Mouse (Mus musculus): ENCODE results near the gene Fmod. TPM values are rescaled to one million over a fixed set of nuclear protein-coding genes. Genes with fewer than 3 reads are reported as not detected.

The Fmod gene
- polyA plus RNA-seq, 1 experiment, result 16.2 TPM

GRCm38 (mm10) chr1:134074184-134074583 is 37.1 kb downstream of the Fmod start:
- DNase-seq (ENCODE audit: extremely low spot score in 1 of 2, low spot score in 1 of 2), result no peak

DNA sequence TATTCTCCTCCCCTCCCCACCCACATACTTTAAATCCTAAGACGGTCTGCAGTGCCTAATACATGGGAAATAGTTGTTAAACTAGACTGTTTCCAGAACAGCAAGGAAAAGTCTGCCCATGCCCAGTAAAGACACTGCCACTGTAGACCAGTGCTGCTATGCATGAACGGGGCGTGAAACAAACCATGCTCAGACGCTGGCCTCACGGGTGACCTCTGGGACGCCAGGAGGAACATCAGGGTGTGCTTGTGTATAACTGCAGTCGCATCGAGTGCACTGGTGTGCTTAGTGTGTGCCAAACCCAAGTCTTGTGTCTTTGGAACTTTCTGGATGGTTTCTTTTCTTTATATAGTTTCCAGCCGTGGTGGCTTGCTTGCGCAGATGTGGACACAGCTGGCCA is 37.6 kb downstream of the Fmod start:
- DNase-seq (ENCODE audit: extremely low spot score in 1 of 2, low spot score in 1 of 2), result no peak

- DNase-seq (ENCODE audit: extremely low spot score in 1 of 2, low spot score in 1 of 2), result no peak
Observed at GRCm38 (mm10) chr1:134075532-134075931, 38.5 kb downstream of the Fmod start.

GRCm38 (mm10) chr1:134076789-134077188 is 39.7 kb downstream of the Fmod start:
- DNase-seq (ENCODE audit: extremely low spot score in 1 of 2, low spot score in 1 of 2), result no peak

DNA sequence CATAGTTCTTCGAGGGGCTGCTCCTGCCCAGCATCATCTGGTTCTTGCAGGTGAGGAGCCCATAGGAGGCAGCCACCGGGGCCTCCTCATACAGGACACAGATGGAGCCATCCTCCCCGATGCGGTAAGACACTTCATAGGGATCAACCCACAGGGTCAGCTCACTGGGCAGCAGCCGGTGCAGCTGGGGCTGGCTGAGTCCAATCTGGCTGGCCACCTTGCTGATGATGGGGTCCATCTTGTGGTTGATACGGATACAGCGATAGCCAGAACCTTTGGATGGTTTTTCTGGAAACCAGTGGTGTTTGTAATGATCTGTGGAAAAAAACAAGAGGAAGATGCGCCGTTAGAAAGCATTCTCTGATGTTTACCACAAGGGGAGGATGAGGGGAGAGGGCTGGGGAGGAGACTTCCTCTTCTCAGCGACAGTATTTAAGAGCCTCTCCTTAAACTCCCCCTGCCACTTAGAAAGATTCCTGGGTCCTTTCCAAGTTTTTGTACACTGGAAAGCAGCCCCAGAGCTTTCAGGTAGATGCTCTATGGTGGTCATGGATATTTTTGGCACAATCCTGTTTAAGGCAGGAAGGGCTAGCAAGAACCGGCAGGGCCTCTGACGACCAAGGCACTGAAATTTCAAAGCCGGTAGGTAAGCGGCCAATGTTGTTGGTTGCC is 40.5 kb downstream of the Fmod start:
- no peak for DNase-seq (ENCODE audit: extremely low spot score in 1 of 2, low spot score in 1 of 2)

DNA sequence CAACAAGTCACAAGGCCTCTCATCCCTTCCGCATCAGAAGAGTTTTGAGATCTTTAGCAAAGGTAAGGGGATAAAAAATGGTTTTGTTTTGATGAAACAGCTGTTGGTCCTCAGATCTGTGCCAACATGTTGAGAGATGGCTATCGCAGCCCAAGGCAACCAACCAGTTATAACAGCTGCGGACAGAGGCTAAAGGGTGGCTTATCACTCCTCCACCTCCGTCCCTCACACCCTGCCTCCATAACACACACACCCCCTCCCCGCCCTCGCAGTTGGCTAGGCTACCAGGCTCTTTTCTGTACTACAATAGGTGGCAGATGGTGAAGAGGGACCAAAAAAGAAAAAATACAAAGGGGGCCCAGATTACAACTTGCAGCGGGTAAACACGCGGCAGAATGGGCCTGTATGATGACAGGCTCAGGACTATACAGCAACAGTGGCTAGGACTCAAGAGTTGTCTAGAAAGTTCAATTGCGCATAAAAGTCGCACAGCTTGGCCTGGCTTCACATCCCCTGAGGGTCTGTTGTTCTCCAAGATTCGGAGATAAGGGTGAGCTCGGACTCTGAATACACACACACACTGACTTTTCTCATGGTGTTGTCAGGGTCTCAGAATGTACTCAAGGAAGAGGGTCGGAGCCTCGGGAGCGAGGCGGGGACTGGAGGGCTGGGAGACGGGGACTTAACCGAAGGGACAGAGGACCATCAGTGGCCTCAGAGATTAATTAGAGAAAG is 41.2 kb downstream of the Fmod start:
- DNase-seq (ENCODE audit: extremely low spot score in 1 of 2, low spot score in 1 of 2), result no peak

- peak; percentile 91 to 96 for DNase-seq (ENCODE audit: extremely low spot score in 1 of 2, low spot score in 1 of 2)
Observed at GRCm38 (mm10) chr1:134078802-134079476, 41.9 kb downstream of the Fmod start, which contains the start of gene Btg2. Gene Btg2, minus strand, starts transcription at chr1:134079120.

DNA sequence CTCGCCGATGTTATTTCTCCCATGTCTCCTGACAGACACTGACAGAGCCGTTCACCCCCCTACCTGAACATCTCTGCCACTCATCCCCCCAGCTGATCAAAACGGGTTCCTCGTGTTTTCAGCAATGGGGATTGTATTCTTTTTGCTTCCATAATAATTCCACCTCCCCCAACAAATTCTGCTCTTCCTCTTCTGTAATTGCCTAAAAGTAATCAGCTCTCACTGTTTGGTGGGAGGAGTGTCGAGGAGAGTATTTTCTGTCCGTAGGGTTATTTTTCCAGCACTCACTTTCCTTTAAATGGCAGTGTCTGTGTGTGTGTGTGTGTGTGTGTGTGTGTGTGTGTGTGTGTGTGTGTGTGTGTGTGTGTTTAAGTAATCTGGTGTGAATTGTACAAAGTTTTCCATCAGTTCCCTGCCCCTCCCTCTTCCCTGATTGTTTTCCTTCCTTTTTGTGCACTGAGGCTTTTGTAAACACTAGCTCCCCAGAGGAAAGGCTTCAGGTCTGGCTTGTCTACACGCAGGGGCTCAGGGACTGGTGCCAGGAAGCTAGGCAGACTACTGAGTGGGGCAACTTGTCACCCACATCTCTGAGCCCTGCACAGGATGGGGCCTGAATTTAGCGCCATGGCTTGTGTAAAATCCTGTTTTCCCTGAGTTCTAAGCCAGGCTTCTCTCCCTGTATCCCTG is 42.6 kb downstream of the Fmod start:
- DNase-seq (ENCODE audit: extremely low spot score in 1 of 2, low spot score in 1 of 2), result no peak

DNA sequence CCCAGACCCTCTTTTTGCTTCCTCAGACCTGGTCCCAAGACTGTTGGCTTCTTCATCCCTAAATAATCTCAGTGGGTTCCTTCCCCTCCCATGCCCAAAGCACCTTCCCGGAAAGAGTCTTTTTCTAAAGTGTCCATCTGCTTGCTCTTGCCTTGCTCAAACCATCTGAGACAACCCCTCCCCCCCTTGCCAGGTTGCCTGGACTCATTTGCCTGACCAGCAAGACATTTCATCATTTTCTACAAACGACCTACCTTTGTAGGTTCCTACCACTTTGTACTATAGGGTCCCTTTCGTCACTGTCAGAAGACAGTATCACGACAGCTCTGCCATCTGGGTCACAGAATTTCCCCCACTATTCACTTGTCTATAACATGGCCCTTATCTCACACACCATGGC is 43.4 kb downstream of the Fmod start:
- DNase-seq (ENCODE audit: extremely low spot score in 1 of 2, low spot score in 1 of 2), result no peak

- DNase-seq (ENCODE audit: extremely low spot score in 1 of 2, low spot score in 1 of 2), result no peak
Observed at GRCm38 (mm10) chr1:134080881-134081450, 43.9 kb downstream of the Fmod start.

DNA sequence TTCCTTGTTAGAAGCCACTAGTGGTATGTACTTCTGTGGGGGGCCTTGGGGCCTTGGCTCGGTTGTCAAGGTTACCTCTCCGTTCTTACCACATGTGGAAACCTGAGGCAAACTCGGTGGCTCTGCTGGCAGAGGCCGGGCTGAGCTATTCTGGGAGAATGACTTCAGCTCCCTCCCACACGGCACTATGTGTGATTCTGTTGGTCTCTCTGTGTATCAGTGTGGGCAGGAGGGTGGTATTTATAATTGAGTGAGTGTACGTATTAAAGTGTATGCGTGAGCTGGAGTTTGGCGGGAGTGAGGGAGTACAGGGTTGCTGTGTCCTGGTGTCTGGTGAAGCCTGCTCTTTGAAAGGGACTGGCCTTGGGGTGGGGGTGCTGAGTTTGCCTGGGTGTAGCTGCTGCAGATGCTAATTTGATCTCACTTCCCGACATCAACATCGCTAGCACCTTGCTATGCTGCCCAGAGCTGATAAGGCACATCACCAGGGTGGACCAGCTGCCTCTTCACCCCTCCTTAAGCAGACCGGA is 46.0 kb downstream of the Fmod start:
- peak; percentile 87 to 90 for DNase-seq (ENCODE audit: extremely low spot score in 1 of 2, low spot score in 1 of 2)

DNA sequence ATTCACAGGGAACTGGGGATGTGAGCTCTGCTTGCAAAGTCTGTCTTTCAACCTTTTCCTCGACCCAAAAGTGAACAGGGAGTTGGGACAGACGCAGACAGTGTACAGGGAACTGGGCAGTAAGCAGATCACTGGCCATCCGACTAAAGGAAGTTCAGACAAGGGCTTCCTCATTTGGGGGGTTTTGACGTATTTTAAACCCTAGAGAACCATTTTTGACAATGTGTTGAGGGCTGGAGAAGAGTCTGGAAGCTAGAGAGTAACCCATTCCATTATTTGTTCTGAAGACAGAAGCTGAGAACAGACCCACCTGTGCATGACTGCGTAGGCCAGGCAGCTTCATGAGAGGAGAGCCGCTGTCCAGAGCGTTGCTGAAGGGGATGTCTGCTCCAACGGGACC is 46.6 kb downstream of the Fmod start:
- DNase-seq (ENCODE audit: extremely low spot score in 1 of 2, low spot score in 1 of 2), result no peak

- DNase-seq (ENCODE audit: extremely low spot score in 1 of 2, low spot score in 1 of 2), result no peak
Observed at GRCm38 (mm10) chr1:134084128-134084527, 47.1 kb downstream of the Fmod start.

DNA sequence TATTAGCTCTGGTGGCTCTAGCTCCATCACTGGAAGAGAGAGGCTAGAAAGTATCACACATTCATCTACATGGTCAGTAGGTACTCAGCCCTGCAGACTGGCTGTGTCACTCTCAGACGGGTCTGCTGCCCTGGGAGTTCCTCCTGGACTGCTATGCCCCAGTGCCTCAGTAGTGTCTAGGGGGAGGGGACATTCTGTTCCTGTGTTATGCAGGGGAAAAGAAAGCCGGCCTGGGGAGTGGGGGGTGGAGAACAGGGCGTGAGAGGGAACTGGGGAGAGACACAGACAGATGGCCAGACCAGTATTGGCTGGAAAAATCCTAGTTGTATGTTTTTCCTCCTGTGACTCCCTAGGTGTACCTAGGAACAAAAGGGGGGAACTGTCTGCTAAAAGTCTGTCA is 49.0 kb downstream of the Fmod start:
- DNase-seq (ENCODE audit: extremely low spot score in 1 of 2, low spot score in 1 of 2), result no peak

- no peak for DNase-seq (ENCODE audit: extremely low spot score in 1 of 2, low spot score in 1 of 2)
Observed at GRCm38 (mm10) chr1:134086811-134087398, 49.9 kb downstream of the Fmod start.

- DNase-seq (ENCODE audit: extremely low spot score in 1 of 2, low spot score in 1 of 2), result no peak
Observed at GRCm38 (mm10) chr1:134089074-134089473, 52.0 kb downstream of the Fmod start.

- no peak for DNase-seq (ENCODE audit: extremely low spot score in 1 of 2, low spot score in 1 of 2)
Observed at GRCm38 (mm10) chr1:134091851-134092250, 54.8 kb downstream of the Fmod start.

GRCm38 (mm10) chr1:134092368-134092767 is 55.3 kb downstream of the Fmod start:
- no peak for DNase-seq (ENCODE audit: extremely low spot score in 1 of 2, low spot score in 1 of 2)

DNA sequence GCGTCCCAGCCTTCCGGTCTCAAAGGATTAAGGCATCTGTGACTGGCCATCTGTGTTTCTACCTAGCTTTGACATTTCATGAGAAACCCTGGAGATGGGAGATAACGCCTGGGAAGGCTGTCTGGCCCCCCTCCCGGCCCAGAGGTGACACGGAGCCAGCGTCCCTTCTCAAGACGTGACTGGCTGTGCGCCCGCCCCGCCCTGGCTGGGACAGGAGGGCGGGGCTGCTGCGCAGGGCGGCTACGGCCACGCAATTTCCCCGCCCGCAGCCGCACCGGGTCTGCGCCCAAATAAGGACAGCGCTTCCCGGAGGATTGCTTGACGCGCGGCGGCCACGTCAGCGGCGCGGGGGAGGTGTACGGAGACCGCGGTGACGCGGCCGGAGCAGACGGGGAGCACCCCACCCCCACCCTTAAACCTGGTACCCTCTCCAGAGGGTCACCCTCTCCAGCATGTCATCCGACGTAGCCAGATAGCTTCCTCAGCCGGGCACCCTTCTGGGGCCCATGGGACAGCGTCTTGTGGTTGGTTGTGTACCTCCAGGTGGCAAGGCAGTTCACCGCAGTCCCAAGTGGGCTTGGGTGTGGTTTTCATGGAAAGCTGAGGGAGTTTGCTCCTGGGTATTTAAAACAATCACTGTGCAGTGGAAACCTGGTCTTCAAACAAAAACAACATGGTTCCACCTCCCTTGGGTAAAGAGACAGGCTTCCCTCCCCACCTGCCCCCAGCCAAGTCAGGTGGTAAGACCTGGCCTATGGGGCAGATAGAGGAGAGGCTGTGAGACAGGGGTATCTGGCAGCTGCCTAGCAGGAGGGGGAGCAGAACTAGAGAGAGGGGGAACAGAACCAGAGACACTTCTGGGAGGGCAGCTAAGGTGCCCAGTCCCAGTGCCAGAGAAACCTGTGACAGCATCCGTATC is 56.1 kb downstream of the Fmod start:
- peak; percentile 81 to 88 for DNase-seq (ENCODE audit: extremely low spot score in 1 of 2, low spot score in 1 of 2)
